Mouse (Mus musculus): ENCODE measurements around the gene Tnfrsf21. TPM values are rescaled to one million over a fixed set of nuclear protein-coding genes. Genes with fewer than 3 reads are reported as not detected.

The Tnfrsf21 gene
- polyA plus RNA-seq, 1 experiment from 2014 or later, result 20.8 TPM

GRCm38 (mm10) chr17:43114086-43114581 is 97.8 kb downstream of the Tnfrsf21 start:
- DNase-seq (ENCODE audit: low spot score) (no peak), ATAC-seq (replicated peaks; ENCODE audit: insufficient number of reproducible peaks, low FRiP score, low TSS enrichment, low read depth) (no peak)
- Histone ChIP-seq H3K4me3 (ENCODE audit: low read depth, low read length) (no peak overlapping the region), H3K27ac (replicated peaks; ENCODE audit: low read depth, low read length) (no peak overlapping the region), H3K36me3 (replicated peaks; ENCODE audit: control insufficient read depth, insufficient read depth, low read depth, low read length) (no peaks in the 10 kb centered on the region), H3K9me3 (replicated peaks; ENCODE audit: control insufficient read depth, low read length) (no peaks in the 10 kb centered on the region), H3K4me2 (ENCODE audit: low read depth, low read length) (no peak overlapping the region), H3K9ac (replicated peaks; ENCODE audit: low read length) (no peak overlapping the region), H3K4me1 (ENCODE audit: control insufficient read depth, insufficient read depth, low read length) (no peaks in the 10 kb centered on the region), H3K27me3 (ENCODE audit: control insufficient read depth, insufficient read depth, low read length) (no peaks in the 10 kb centered on the region)
- 78% methylated on average over 8 of the region's 8 CpGs for WGBS

- no peak overlapping the region for H3K9ac ChIP-seq (replicated peaks; ENCODE audit: low read length)
- H3K27ac ChIP-seq (replicated peaks; ENCODE audit: low read depth, low read length), result no peak overlapping the region
- no peak for DNase-seq (ENCODE audit: low spot score)
- no peak overlapping the region for H3K4me3 ChIP-seq (ENCODE audit: low read depth, low read length)
- no peak overlapping the region for H3K4me2 ChIP-seq (ENCODE audit: low read depth, low read length)
- WGBS, result 97% methylated on average over 6 of the region's 6 CpGs
- no peak for ATAC-seq (replicated peaks; ENCODE audit: insufficient number of reproducible peaks, low FRiP score, low TSS enrichment, low read depth)
- H3K4me1 ChIP-seq (ENCODE audit: control insufficient read depth, insufficient read depth, low read length), result no peaks in the 10 kb centered on the region
- H3K9me3 ChIP-seq (replicated peaks; ENCODE audit: control insufficient read depth, low read length), result no peaks in the 10 kb centered on the region
- no peaks in the 10 kb centered on the region for H3K36me3 ChIP-seq (replicated peaks; ENCODE audit: control insufficient read depth, insufficient read depth, low read depth, low read length)
- no peaks in the 10 kb centered on the region for H3K27me3 ChIP-seq (ENCODE audit: control insufficient read depth, insufficient read depth, low read length)
Measured at GRCm38 (mm10) chr17:43114926-43115325, 98.6 kb downstream of the Tnfrsf21 start.

DNA sequence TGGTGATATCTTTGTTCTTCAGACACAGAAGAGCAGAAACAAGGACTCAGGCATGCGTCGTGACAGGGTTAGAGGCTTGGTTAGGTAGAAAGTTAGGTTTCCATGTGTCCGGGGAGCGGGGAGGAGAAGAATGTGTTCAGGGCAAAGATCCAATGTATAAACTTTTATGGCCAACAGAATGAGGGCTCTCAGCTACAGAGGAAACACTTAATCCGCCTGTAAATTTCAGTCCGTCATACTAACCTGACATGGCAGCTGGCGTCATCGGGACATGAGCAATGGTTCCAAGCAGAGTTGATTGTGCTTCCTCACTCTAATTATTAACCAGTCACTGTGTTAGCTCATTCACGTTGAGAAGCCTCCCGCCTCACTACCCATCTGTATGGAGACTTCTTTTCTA is 100.4 kb downstream of the Tnfrsf21 start:
- DNase-seq (ENCODE audit: low spot score) (no peak), ATAC-seq (replicated peaks; ENCODE audit: insufficient number of reproducible peaks, low FRiP score, low TSS enrichment, low read depth) (no peak)
- Histone ChIP-seq H3K27ac (replicated peaks; ENCODE audit: low read depth, low read length) (no peak overlapping the region), H3K9ac (replicated peaks; ENCODE audit: low read length) (no peak overlapping the region), H3K9me3 (replicated peaks; ENCODE audit: control insufficient read depth, low read length) (no peaks in the 10 kb centered on the region), H3K4me3 (ENCODE audit: low read depth, low read length) (no peak overlapping the region), H3K36me3 (replicated peaks; ENCODE audit: control insufficient read depth, insufficient read depth, low read depth, low read length) (no peaks in the 10 kb centered on the region), H3K4me1 (ENCODE audit: control insufficient read depth, insufficient read depth, low read length) (no peaks in the 10 kb centered on the region), H3K4me2 (ENCODE audit: low read depth, low read length) (no peak overlapping the region), H3K27me3 (ENCODE audit: control insufficient read depth, insufficient read depth, low read length) (no peaks in the 10 kb centered on the region)
- WGBS, result 92% methylated on average over 10 of the region's 10 CpGs

DNA sequence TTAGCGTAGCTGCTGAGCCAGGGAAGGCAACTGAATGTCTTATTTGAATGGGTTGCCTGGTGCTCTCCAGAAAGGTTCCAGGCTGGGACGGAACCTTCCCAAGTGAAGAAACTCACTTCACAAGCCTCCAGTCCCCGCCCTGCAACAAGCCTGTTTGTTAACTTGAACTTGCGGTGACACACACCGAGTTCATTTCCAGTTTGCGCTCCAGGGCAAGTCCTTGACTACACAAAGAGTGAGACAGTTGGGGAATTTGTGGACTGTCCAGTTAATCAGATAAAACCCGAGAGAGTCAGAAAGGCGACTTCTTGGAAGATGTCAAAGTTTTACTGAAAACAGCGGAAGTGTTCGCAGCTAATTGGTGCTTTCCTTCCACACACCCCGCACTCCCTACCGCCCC is 103.1 kb downstream of the Tnfrsf21 start:
- no peaks in the 10 kb centered on the region for H3K36me3 ChIP-seq (replicated peaks; ENCODE audit: control insufficient read depth, insufficient read depth, low read depth, low read length)
- H3K4me2 ChIP-seq (ENCODE audit: low read depth, low read length), result no peak overlapping the region
- H3K4me3 ChIP-seq (ENCODE audit: low read depth, low read length), result no peak overlapping the region
- WGBS, result 77% methylated on average over 12 of the region's 12 CpGs
- no peak overlapping the region for H3K9ac ChIP-seq (replicated peaks; ENCODE audit: low read length)
- no peaks in the 10 kb centered on the region for H3K9me3 ChIP-seq (replicated peaks; ENCODE audit: control insufficient read depth, low read length)
- H3K27me3 ChIP-seq (ENCODE audit: control insufficient read depth, insufficient read depth, low read length), result no peaks in the 10 kb centered on the region
- DNase-seq (ENCODE audit: low spot score) (no peak), ATAC-seq (replicated peaks; ENCODE audit: insufficient number of reproducible peaks, low FRiP score, low TSS enrichment, low read depth) (no peak)
- H3K27ac ChIP-seq (replicated peaks; ENCODE audit: low read depth, low read length), result no peak overlapping the region
- H3K4me1 ChIP-seq (ENCODE audit: control insufficient read depth, insufficient read depth, low read length), result no peaks in the 10 kb centered on the region

GRCm38 (mm10) chr17:43121096-43121495 is 104.7 kb downstream of the Tnfrsf21 start:
- DNase-seq (ENCODE audit: low spot score), result no peak
- no peaks in the 10 kb centered on the region for H3K36me3 ChIP-seq (replicated peaks; ENCODE audit: control insufficient read depth, insufficient read depth, low read depth, low read length)
- no peaks in the 10 kb centered on the region for H3K27me3 ChIP-seq (ENCODE audit: control insufficient read depth, insufficient read depth, low read length)
- no peak overlapping the region for H3K4me2 ChIP-seq (ENCODE audit: low read depth, low read length)
- no peak overlapping the region for H3K27ac ChIP-seq (replicated peaks; ENCODE audit: low read depth, low read length)
- 92% methylated on average over 2 of the region's 2 CpGs for WGBS
- H3K4me1 ChIP-seq (ENCODE audit: control insufficient read depth, insufficient read depth, low read length), result no peaks in the 10 kb centered on the region
- H3K9ac ChIP-seq (replicated peaks; ENCODE audit: low read length), result no peak overlapping the region
- no peak for ATAC-seq (replicated peaks; ENCODE audit: insufficient number of reproducible peaks, low FRiP score, low TSS enrichment, low read depth)
- H3K4me3 ChIP-seq (ENCODE audit: low read depth, low read length), result no peak overlapping the region
- no peaks in the 10 kb centered on the region for H3K9me3 ChIP-seq (replicated peaks; ENCODE audit: control insufficient read depth, low read length)

DNA sequence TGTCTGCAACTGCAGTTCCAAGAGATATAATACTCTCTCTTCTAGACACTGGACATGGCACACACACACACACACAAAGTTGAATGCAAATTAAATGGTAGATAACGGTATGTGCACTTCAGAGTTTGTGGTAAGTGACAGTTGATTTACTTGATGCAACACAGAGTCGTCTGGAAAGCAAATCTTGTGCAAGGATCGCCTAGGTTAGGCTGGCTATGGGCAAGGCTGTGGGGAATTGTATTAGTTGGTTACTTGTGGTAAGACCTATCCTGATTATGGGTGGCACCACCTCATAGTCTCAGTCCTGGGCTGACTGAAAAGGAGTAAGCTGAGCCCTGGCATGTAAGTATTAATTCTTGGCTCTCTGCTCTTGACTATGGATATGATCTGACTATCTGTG is 112.0 kb downstream of the Tnfrsf21 start:
- H3K36me3 ChIP-seq (replicated peaks; ENCODE audit: control insufficient read depth, insufficient read depth, low read depth, low read length), result no peaks in the 10 kb centered on the region
- H3K9me3 ChIP-seq (replicated peaks; ENCODE audit: control insufficient read depth, low read length), result no peaks in the 10 kb centered on the region
- H3K4me1 ChIP-seq (ENCODE audit: control insufficient read depth, insufficient read depth, low read length), result no peaks in the 10 kb centered on the region
- no peak overlapping the region for H3K9ac ChIP-seq (replicated peaks; ENCODE audit: low read length)
- H3K4me2 ChIP-seq (ENCODE audit: low read depth, low read length), result no peak overlapping the region
- no peak overlapping the region for H3K4me3 ChIP-seq (ENCODE audit: low read depth, low read length)
- ATAC-seq (replicated peaks; ENCODE audit: insufficient number of reproducible peaks, low FRiP score, low TSS enrichment, low read depth) (no peak), DNase-seq (ENCODE audit: low spot score) (no peak)
- H3K27me3 ChIP-seq (ENCODE audit: control insufficient read depth, insufficient read depth, low read length), result no peaks in the 10 kb centered on the region
- 85% methylated on average over 3 of the region's 3 CpGs for WGBS
- H3K27ac ChIP-seq (replicated peaks; ENCODE audit: low read depth, low read length), result no peak overlapping the region

GRCm38 (mm10) chr17:43128908-43129533 is 112.7 kb downstream of the Tnfrsf21 start:
- DNase-seq (ENCODE audit: low spot score) (no peak), ATAC-seq (replicated peaks; ENCODE audit: insufficient number of reproducible peaks, low FRiP score, low TSS enrichment, low read depth) (no peak)
- Histone ChIP-seq H3K9ac (replicated peaks; ENCODE audit: low read length) (no peak overlapping the region), H3K9me3 (replicated peaks; ENCODE audit: control insufficient read depth, low read length) (no peaks in the 10 kb centered on the region), H3K4me1 (ENCODE audit: control insufficient read depth, insufficient read depth, low read length) (no peaks in the 10 kb centered on the region), H3K4me2 (ENCODE audit: low read depth, low read length) (no peak overlapping the region), H3K27ac (replicated peaks; ENCODE audit: low read depth, low read length) (no peak overlapping the region), H3K4me3 (ENCODE audit: low read depth, low read length) (no peak overlapping the region), H3K27me3 (ENCODE audit: control insufficient read depth, insufficient read depth, low read length) (no peaks in the 10 kb centered on the region), H3K36me3 (replicated peaks; ENCODE audit: control insufficient read depth, insufficient read depth, low read depth, low read length) (no peaks in the 10 kb centered on the region)
- 84% methylated on average over 7 of the region's 7 CpGs for WGBS

GRCm38 (mm10) chr17:43130115-43130869 is 113.9 kb downstream of the Tnfrsf21 start:
- H3K9ac ChIP-seq (replicated peaks; ENCODE audit: low read length), result no peak overlapping the region
- no peak for ATAC-seq (replicated peaks; ENCODE audit: insufficient number of reproducible peaks, low FRiP score, low TSS enrichment, low read depth)

More at GRCm38 (mm10) chr17:43130115-43130869, 113.9 kb downstream of the Tnfrsf21 start:
- Histone ChIP-seq H3K27ac (replicated peaks; ENCODE audit: low read depth, low read length) (no peak overlapping the region), H3K36me3 (replicated peaks; ENCODE audit: control insufficient read depth, insufficient read depth, low read depth, low read length) (no peaks in the 10 kb centered on the region), H3K4me1 (ENCODE audit: control insufficient read depth, insufficient read depth, low read length) (no peaks in the 10 kb centered on the region), H3K4me2 (ENCODE audit: low read depth, low read length) (no peak overlapping the region), H3K4me3 (ENCODE audit: low read depth, low read length) (no peak overlapping the region), H3K27me3 (ENCODE audit: control insufficient read depth, insufficient read depth, low read length) (no peaks in the 10 kb centered on the region), H3K9me3 (replicated peaks; ENCODE audit: control insufficient read depth, low read length) (no peaks in the 10 kb centered on the region)
- WGBS, result 82% methylated on average over 3 of the region's 3 CpGs
- DNase-seq (ENCODE audit: low spot score), result no peak

All from embryonic facial prominence, embryonic 11.5 days (tissue).